Mouse (Mus musculus) stomach, postnatal 0 days (tissue): Measurements from ENCODE around the gene Klc1.

Source experiments
- CTCF ChIP-seq: IDR thresholded peaks from 2 replicates; pipeline ENCODE4 v1.5.1; 2016; ENCODE audit warnings: antibody characterized with exemption, low read depth, mild to moderate bottlenecking, moderate library complexity
- EP300 ChIP-seq: optimal IDR thresholded peaks from 2 replicates; pipeline ENCODE3; 2016; ENCODE audit warnings: antibody characterized with exemption

- TF ChIP-seq CTCF (no peak), EP300 (no peak)
Observed at GRCm38 (mm10) chr12:111816528-111816927, 57.9 kb downstream of the Klc1 start.
